Mouse (Mus musculus) urinary bladder, adult 18-20 months (tissue): ENCODE results near the gene Birc5.

ENCODE experiments used
- DNase-seq, 2 experiments: peaks; one replicate each; pipeline ENCODE4 v3.0.0; 2022; ENCODE audit warnings: low spot score in 2 of 2, mixed read lengths in 2 of 2

Birc5 gene

DNA sequence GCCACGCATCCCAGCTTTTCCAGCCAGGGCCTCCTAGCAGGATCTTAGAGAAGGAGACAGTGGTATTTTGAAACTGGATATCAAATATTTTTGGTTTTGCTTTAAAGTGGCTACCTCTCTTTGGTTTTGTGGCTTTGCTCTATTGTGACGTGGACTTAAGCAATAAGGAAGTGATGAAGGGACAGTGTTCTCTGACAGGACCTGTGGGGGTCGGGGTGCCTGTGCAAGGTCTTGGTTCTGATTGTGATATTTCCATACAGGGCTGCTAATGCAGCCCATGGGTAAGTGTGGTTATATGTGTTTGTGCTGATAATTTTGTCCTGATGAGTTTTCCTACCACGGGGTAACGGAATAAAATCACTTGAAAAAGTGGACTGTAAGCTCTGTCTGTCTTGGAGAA lies 6.3 kb downstream of the Birc5 start:
- DNase-seq: no peak

DNA sequence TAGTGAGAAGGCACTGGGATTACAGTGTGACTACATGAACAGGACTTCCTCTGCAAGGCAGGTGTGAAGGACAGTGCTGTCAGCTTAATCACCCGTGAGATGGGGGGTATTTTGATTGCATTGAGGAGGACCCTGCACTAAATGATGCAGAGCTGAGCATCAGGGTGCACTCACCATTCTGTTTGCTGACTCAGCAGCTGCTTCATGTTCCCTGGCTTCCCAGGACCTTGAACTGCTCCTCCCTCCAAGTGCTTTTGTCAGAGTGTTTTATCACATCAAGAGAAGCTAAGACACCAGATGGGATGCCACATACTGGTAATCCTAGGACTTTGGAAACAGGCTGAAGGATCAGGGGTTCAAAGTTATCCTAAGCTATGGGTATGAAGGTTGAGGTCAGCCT lies 6.9 kb downstream of the Birc5 start:
- no peak for DNase-seq

GRCm38 (mm10) chr11:117857462-117857861 lies 8.4 kb downstream of the Birc5 start:
- no peak for DNase-seq

- no peak for DNase-seq
These were observed 9.3 kb downstream of the Birc5 start for GRCm38 (mm10) chr11:117858392-117858791.

- DNase-seq: no peak
These were observed 11.6 kb downstream of the Birc5 start, which contains the start of gene Tmem235 for GRCm38 (mm10) chr11:117860601-117861000. Gene Tmem235 (plus strand): TSS chr11:117860752.

DNA sequence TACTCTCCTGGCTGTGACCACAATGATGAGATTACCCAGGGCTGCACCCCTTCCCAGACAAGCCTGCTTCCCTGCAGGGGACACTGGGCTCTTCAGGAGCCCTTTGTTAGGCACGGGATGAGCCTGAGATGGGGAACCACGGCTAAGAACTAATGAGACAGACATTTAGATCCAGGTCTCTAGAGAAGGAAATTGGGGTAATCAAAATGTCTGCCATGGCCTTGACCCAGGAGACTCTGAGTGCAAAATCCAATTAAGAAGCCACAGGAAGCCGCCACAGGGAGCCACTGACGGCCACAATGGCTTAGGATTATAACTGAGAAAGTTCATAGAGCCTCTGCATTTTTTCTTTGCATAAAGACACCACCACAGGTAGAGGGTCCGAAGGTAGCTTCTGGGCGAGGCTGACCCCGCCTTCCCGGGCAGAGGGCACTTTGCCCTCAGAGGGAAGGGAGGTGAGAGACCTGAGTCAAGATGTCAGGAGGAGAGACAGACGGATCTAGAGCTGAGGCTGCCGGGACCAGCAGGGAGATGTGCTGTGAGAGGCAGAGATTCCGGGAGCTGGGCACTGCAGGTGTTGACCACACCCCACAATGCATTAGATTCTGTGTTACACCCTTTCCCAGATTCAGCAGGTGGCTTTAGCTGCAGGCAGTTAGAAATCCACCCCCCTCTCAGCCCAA lies 14.3 kb downstream of the Birc5 start:
- DNase-seq: no peak

GRCm38 (mm10) chr11:117864805-117865204 lies 15.8 kb downstream of the Birc5 start:
- no peak for DNase-seq

DNA sequence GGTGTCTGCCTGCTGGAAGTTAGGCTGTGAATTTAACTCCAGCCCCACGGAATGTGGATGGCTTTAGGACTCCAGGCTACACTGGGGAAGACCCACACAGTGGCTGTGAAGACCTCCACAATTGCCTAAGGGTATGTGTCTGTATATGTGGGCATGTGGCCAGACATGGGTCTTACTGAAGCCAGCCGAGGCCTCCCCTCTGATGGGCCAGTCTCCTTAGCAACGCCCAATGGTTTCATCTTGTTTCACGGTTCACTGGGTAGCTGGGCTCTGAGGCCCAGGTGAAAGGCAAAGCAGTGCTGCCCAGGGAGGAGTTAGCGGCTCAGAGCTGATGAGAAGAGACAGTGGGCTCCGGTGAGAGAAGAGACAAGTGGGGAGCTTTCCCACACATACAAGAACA lies 16.9 kb downstream of the Birc5 start:
- no peak for DNase-seq

DNA sequence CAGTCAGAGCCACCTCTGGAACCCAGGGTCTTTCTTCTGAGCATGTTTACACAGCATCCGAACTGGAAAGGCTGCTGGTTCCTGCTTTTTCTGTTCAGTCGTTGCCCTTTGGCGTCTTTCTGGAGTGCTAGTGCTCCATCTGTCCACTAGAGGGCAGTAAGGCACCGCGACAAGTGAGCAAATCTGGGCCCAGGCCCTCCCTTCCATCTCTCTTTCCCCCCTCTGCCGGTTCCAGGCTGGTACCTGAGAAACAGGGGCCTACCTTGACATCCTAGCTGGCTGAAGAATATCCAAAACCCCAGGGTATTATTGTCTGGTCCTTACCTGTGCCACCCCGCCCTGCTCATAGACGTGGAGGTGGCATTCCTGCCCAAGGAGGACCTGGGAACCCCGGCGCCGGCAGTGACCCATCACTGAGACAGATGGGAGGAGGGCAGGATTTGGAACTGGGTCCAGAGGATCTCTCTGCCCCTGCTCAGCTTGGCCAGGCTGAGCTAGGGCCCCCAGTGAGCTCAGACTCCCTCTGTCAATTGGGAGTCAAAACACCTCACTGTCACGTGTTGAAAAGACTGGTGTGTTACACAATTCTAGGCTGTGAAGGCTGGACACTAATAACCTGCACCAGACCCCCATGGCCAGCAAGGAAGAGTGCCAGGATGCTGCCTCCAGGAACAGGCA lies 21.8 kb downstream of the Birc5 start:
- DNase-seq: peak; percentile 35 to 57

DNA sequence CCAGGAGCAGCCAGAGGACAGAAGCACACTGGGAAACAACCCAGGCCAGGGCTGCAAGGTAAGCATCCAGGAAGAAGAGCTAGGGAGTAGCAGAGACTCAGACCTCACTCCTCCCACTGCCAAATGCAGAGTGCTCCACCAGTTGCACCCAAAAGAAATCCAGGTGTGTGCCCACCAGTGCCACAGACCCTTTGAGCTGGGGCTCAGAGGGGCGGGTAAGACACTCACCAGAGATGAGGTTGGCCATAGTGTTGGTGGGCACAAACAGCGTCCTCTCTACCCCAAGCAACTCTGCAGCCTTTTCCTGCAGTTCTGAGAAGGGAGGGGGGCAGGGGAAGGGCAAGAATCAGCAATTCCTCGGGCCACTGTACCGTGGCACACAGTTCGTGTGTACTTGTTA lies 22.3 kb downstream of the Birc5 start:
- no peak for DNase-seq

GRCm38 (mm10) chr11:117871911-117872584 lies 23.0 kb downstream of the Birc5 start:
- no peak for DNase-seq

GRCm38 (mm10) chr11:117872861-117873608 lies 24.0 kb downstream of the Birc5 start, which contains the start of gene Tha1:
Gene Tha1 (minus strand): TSS chr11:117873481.
- DNase-seq: peak; percentile 66 to 80

DNA sequence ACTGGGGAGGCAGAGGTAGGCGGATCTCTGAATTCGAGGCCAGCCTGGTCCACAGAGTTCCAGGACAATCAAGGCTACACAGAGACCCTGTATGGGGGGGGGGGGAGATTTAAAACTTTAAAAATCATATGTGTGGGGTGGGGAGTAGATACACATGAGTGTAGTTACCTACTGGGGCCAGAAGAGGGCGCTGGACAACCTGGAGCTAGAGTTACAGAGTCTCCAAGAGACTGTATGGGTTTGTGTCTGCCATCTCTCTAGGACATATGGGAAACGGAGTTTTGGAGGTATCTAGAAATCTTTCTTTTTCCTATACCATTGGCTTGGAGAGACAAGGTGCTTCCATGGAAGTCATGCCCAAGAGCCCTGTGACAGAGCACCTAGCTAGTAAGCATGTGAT lies 25.4 kb downstream of the Birc5 start:
- DNase-seq: no peak

DNA sequence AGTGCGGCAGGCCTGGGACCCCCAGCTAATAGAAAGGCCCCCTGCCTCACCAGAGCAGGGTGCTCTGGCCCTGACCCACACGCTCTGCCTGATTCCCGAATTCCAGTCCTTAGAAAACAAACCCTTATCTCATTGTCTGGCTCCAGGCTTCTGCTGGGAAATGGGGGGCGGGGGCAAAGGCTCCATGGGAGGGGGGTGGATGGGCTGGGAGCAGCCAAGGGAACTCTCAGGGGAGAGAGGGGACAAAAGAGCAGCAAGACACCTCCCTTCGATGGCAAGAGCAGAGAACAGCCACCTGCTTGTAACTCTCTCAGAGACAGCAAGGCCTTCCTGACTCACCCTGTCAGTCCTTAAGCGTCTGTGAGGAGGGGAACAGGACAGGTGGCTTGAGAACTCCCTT lies 26.6 kb downstream of the Birc5 start:
- DNase-seq: no peak

DNA sequence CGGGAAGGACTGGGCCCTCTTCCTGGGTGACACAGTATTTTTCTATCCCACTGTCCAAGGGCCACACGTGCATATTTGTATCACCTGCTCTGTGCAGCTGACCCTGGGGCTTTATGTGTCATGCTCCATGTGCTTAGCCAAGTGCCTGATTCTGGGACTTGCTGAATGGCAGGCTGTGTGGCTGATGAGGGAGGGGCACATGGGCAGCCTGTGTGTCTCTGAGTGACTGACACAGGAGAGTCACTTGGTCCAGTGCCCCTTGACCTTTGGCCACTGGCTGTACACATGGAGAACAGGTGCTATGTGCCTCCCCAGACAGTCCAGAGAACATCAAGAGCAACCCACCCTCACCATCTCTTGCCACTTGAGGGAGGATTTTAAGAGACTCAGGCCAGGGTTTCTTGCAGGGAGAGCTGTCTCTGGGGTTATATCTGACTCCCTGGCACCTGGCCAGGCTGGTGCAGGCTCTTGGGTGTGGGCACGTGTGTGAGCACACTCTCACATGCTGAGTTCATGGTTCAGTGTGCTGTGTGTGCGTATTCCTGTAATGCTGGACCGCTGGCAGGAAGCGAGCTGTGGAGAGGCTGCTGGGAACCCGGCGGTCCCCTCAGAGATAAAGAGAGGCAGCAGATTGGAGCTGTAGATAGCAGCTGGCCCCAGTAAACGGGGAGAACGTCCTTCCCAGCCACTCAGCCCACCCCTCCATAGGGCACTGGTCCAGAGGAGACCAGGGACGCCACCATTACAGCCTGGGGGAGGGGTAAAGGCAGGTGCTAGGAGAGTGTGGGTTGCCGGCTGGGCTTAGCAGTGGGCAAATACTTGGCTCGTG lies 29.1 kb downstream of the Birc5 start:
- DNase-seq: no peak

- no peak for DNase-seq
These were observed 29.8 kb downstream of the Birc5 start for GRCm38 (mm10) chr11:117878892-117879291.

GRCm38 (mm10) chr11:117879676-117880075 lies 30.6 kb downstream of the Birc5 start:
- no peak for DNase-seq

- DNase-seq: no peak
These were observed 31.4 kb downstream of the Birc5 start for GRCm38 (mm10) chr11:117880336-117880976.

GRCm38 (mm10) chr11:117880977-117881358 lies 31.9 kb downstream of the Birc5 start:
- DNase-seq: no peak

- DNase-seq: peak; percentile 43 to 52
These were observed 32.7 kb downstream of the Birc5 start for GRCm38 (mm10) chr11:117881787-117882186.

- no peak for DNase-seq
These were observed 33.2 kb downstream of the Birc5 start for GRCm38 (mm10) chr11:117882208-117882607.
